Mouse (Mus musculus): ENCODE results near the gene Ccdc57. TPM values are rescaled to one million over a fixed set of nuclear protein-coding genes. Genes with fewer than 3 reads are reported as not detected.
A peak's percentile ranks its signal among the peaks of the same experiment; 100 is the strongest.

Ccdc57 gene
- polyA plus RNA-seq (2015; fragmentation: Nextera tagmentation; extraction: Ambion mirVana), result 8.6 and 9.2 TPM in 2 replicates

DNA sequence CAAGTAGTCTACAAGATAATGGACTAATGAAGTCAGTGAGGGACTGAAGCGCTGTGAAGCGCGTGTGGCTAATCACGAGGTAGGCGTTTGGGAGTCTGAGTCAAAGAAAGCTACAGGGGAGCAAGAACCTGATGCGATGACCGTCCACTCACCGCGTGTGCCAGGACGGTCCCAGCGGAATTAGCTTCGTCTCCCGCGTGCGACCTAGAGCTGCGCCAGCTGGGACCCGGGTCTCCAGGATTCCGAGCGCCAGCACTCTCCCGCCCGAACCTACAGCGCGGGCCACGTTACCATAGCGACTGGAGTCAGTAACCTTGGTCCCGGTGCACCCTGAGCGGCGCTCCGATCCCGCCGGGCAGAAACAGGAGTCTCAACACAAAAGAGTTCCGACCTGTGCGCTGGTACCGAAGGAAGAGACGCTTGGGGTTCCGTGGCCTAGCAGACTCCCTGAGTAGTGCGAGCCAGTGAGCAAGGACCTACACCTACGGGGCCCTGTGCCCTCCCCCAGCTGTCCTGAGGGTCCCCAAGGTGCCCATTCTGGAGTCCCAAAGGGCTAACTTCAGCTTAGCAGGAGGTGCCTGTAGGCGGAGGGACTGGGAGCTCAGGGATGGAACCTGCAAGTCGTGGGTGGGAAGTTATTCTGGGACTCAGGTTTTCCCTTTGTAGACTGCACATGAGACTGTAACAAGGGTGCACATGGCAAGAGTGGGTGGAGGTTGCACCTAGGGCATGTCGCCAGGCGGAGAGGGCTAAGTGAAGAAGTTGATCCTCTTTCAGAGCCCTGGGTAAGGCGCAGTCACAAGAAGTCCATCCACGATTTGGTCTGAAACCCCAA, at the start of gene Ccdc57:
Ccdc57 (minus strand) TSS at position 309 of the 835 bp plus-strand sequence.
- peak within 1 kb of the TSS; percentile 87 for H3K9ac ChIP-seq (replicated peaks; ENCODE audit: low read length)
- no peaks in the 10 kb centered on the region for H3K27me3 ChIP-seq (ENCODE audit: insufficient read depth, low read length)
- 0 out of 2 replicates have a peak within 1 kb of the TSS, but pooled peaks have one; percentile 29 for H3K27ac ChIP-seq (ENCODE audit: low read length)
- peaks cover 5% of the 10 kb centered on the region; the same call in 1 of the 2 replicates for H3K36me3 ChIP-seq (ENCODE audit: insufficient read depth, low read length)
- ATAC-seq (ENCODE audit: low FRiP score, low TSS enrichment), result peak; percentile 93
- peaks cover 11% of the 10 kb centered on the region; the same call in 1 of the 2 replicates for H3K4me1 ChIP-seq (ENCODE audit: insufficient read depth, low read length)
- H3K4me2 ChIP-seq (replicated peaks; ENCODE audit: low read depth, low read length), result peak within 1 kb of the TSS; percentile 93
- peak within 1 kb of the TSS; percentile 88 for H3K4me3 ChIP-seq (ENCODE audit: low read length)
- 0 out of 2 replicates have a peak, but pooled peaks cover 3% of the 10 kb centered on the region for H3K9me3 ChIP-seq (ENCODE audit: low read length)
- 10% methylated on average over 44 of the region's 44 CpGs for WGBS

DNA sequence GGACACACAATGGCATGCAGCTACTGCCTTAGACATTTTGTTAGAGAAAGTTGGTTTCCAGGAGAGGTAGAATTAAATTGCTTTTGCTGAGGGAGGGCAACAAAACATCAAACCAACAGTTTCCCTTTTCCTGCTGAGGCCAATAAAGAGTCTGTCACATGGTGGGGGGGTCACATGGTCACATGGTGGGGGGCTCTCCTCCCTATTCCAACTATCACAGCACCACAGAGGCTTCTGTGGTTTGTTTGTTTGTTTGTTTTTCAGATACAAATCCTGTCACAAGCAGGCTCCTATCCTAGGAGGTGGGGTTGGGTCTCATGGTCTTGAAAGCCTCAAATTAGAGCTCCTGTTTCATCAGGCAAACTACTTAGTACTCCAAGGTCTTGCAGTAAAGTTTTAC, 49.8 kb upstream of the Ccdc57 start:
- no peak overlapping the region for H3K9ac ChIP-seq (replicated peaks; ENCODE audit: low read length)
- H3K36me3 ChIP-seq (ENCODE audit: insufficient read depth, low read length), result peaks cover 70% of the 10 kb centered on the region
- no peak overlapping the region for H3K4me3 ChIP-seq (ENCODE audit: low read length)
- no peak overlapping the region for H3K4me2 ChIP-seq (replicated peaks; ENCODE audit: low read depth, low read length)
- no peak for ATAC-seq (ENCODE audit: low FRiP score, low TSS enrichment)
- H3K27ac ChIP-seq (ENCODE audit: low read length), result no peak overlapping the region
- no peaks in the 10 kb centered on the region for H3K9me3 ChIP-seq (ENCODE audit: low read length)
- no peaks in the 10 kb centered on the region for H3K27me3 ChIP-seq (ENCODE audit: insufficient read depth, low read length)
- H3K4me1 ChIP-seq (ENCODE audit: insufficient read depth, low read length), result peaks cover 2% of the 10 kb centered on the region; the same call in 1 of the 2 replicates

DNA sequence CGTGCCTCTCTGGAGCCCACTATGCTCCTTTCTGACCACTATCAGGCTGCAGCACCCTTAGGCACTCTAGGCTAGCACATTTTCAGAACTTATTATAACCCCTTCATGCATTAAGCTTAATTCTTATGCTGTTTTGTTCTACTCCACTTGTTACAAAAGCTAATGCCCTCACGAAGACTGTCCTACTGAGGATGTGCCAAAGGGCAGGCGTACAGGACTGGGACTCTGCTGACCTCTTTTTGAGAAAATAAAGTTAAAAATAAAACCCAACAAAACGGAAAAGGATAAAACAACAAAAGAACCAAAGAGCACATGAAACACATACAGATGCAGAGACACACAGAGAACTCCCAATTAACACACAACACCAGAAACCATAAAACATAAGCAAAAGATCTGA, 49.0 kb upstream of the Ccdc57 start:
- WGBS, result 86% methylated on average over 4 of the region's 4 CpGs
- Histone ChIP-seq H3K4me2 (replicated peaks; ENCODE audit: low read depth, low read length) (no peak overlapping the region), H3K27me3 (ENCODE audit: insufficient read depth, low read length) (no peaks in the 10 kb centered on the region), H3K9ac (replicated peaks; ENCODE audit: low read length) (no peak overlapping the region), H3K4me1 (ENCODE audit: insufficient read depth, low read length) (0 out of 2 replicates have a peak, but pooled peaks cover 2% of the 10 kb centered on the region), H3K9me3 (ENCODE audit: low read length) (no peaks in the 10 kb centered on the region), H3K36me3 (ENCODE audit: insufficient read depth, low read length) (peaks cover 71% of the 10 kb centered on the region), H3K27ac (ENCODE audit: low read length) (no peak overlapping the region), H3K4me3 (ENCODE audit: low read length) (no peak overlapping the region)
- ATAC-seq (ENCODE audit: low FRiP score, low TSS enrichment), result no peak

DNA sequence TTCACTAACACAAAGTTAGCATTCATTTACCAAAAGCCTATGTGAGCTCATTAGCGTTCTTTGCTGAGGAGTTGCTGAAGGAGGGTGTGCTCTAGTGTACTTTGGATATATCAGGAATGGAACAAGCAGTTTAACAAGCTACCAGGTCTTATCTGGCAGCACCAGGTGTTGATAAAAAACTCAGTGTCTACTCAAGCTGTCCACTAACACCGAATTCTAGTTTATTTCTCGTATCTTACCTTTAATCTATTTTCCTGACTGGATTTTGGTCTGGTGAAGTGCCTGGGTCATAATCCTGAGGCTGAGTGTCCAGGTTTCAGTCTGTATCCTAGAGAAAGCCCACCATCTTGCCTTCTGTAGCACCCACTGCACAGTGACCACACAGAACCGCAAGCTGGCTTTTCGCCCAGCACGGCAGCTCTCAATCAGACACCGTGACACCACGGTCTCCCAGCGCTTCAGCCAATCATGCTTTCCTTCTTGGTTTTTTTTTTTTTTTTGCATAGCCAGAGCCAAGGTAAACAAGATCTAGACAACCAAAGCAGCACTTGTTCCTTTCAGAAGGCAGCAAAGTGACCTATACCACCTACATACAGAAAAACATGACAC, 47.9 kb upstream of the Ccdc57 start:
- ATAC-seq (ENCODE audit: low FRiP score, low TSS enrichment), result no peak
- H3K27ac ChIP-seq (ENCODE audit: low read length), result no peak overlapping the region
- no peaks in the 10 kb centered on the region for H3K9me3 ChIP-seq (ENCODE audit: low read length)
- H3K4me1 ChIP-seq (ENCODE audit: insufficient read depth, low read length), result 0 out of 2 replicates have a peak, but pooled peaks cover 2% of the 10 kb centered on the region
- no peaks in the 10 kb centered on the region for H3K27me3 ChIP-seq (ENCODE audit: insufficient read depth, low read length)
- no peak overlapping the region for H3K4me2 ChIP-seq (replicated peaks; ENCODE audit: low read depth, low read length)
- no peak overlapping the region for H3K4me3 ChIP-seq (ENCODE audit: low read length)
- peaks cover 61% of the 10 kb centered on the region for H3K36me3 ChIP-seq (ENCODE audit: insufficient read depth, low read length)
- no peak overlapping the region for H3K9ac ChIP-seq (replicated peaks; ENCODE audit: low read length)
- WGBS, result 67% methylated on average over 9 of the region's 9 CpGs

DNA sequence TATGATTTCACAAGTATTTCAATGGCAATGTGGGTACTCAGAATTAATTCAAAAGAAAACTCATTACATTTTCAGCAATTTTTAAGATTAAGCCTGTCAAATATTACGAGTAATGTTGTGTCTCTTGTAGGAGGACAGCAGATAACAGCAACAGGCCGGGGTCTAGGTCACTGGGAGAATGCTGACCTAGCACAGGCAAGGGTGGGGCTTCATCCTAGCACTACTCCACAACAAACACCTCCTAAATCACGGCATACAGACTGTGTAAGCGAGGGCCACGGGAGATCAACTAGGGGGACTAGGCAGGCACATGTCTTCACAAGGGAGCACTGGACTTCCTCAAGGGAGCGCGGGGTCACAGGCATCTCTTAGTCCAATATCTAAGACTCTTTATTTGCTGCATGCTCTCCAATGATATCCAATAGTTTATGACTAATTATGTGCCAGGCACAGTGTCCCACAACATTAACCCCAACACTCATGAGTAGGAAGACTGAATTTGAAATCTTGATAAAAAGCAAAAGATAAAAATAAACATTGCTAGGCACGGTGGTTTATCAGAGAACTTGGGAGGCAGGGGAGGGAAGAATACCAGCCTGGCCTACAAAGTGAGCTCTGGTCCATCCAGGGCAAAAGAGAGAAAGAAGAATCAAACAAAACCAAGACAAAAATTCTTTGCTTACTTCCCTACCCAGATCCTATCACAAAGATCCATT, 47.2 kb upstream of the Ccdc57 start:
- Histone ChIP-seq H3K4me2 (replicated peaks; ENCODE audit: low read depth, low read length) (no peak overlapping the region), H3K27ac (ENCODE audit: low read length) (no peak overlapping the region), H3K4me1 (ENCODE audit: insufficient read depth, low read length) (0 out of 2 replicates have a peak, but pooled peaks cover 2% of the 10 kb centered on the region), H3K9ac (replicated peaks; ENCODE audit: low read length) (no peak overlapping the region), H3K27me3 (ENCODE audit: insufficient read depth, low read length) (no peaks in the 10 kb centered on the region), H3K36me3 (ENCODE audit: insufficient read depth, low read length) (peaks cover 67% of the 10 kb centered on the region), H3K9me3 (ENCODE audit: low read length) (no peaks in the 10 kb centered on the region), H3K4me3 (ENCODE audit: low read length) (no peak overlapping the region)
- no peak for ATAC-seq (ENCODE audit: low FRiP score, low TSS enrichment)
- 74% methylated on average over 8 of the region's 8 CpGs for WGBS

DNA sequence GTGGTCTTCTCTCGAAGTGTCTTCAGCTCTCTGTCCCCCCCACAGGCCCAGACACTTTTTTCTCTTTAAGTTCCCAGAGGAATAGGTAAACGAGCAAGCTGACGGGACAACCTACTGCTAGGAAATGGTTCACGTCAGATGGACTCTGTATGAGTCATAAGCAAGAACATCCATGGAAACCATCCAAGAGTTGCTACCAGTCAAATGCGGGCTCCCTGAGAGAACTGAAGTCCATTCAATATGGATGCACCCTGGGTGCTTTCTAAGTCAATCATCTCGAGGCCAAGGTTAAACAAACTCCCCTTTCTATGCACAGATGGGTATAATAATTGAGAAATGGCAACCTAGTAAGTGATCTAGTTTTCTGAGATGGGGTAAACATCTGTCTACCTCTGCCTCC, 40.6 kb upstream of the Ccdc57 start:
- H3K9ac ChIP-seq (replicated peaks; ENCODE audit: low read length), result no peak overlapping the region
- peaks cover 75% of the 10 kb centered on the region for H3K36me3 ChIP-seq (ENCODE audit: insufficient read depth, low read length)
- H3K4me3 ChIP-seq (ENCODE audit: low read length), result no peak overlapping the region
- 78% methylated on average over 6 of the region's 6 CpGs for WGBS
- ATAC-seq (ENCODE audit: low FRiP score, low TSS enrichment), result no peak
- H3K4me1 ChIP-seq (ENCODE audit: insufficient read depth, low read length), result no peaks in the 10 kb centered on the region
- no peak overlapping the region for H3K27ac ChIP-seq (ENCODE audit: low read length)
- H3K27me3 ChIP-seq (ENCODE audit: insufficient read depth, low read length), result no peaks in the 10 kb centered on the region
- H3K4me2 ChIP-seq (replicated peaks; ENCODE audit: low read depth, low read length), result no peak overlapping the region
- no peaks in the 10 kb centered on the region for H3K9me3 ChIP-seq (ENCODE audit: low read length)

DNA sequence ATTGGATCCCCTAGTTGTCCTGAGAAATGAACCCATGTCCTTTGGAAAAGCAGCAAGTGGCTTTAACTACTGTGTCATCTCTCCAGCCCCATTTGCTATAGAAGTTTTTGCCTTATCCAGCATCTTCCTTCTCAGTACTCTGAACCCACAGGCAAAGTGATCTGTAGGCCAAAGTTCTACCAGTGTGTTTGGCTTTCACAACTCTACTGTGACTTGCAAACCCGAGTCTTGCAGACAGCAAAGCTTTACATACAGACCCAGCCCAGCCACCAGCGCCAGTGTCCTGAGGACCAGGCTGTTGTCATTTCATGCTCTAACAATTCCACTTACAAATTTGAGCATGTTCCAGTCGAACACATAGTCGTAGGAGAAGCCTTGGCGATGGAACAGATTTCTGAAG, 38.6 kb upstream of the Ccdc57 start:
- H3K9ac ChIP-seq (replicated peaks; ENCODE audit: low read length), result no peak overlapping the region
- 88% methylated on average over 5 of the region's 5 CpGs for WGBS

DNA sequence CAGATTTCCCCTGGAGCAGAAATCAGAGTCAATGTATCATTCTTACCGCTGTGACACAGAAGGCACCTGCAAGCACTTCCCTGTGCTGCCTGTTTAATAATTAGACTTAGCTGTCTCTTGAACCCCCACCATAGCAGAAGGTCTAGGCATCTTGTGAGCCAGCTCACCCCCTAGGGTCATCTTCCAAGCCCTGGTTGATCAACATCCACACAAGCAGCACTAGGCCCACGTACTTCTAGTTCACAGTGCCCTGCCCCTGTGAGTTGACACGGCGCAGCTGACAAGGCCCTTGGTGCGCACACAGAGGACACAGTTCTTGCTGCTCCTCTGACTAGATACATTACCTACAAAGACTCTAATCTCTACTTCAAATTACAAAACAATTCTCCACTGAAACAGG, 37.1 kb upstream of the Ccdc57 start:
- ATAC-seq (ENCODE audit: low FRiP score, low TSS enrichment), result no peak

More for the DNA sequence above, 38.6 kb upstream of the Ccdc57 start:
- H3K4me1 ChIP-seq (ENCODE audit: insufficient read depth, low read length), result 0 out of 2 replicates have a peak, but pooled peaks cover 5% of the 10 kb centered on the region
- ATAC-seq (ENCODE audit: low FRiP score, low TSS enrichment), result no peak
- H3K36me3 ChIP-seq (ENCODE audit: insufficient read depth, low read length), result peaks cover 87% of the 10 kb centered on the region
- no peaks in the 10 kb centered on the region for H3K9me3 ChIP-seq (ENCODE audit: low read length)
- H3K27me3 ChIP-seq (ENCODE audit: insufficient read depth, low read length), result no peaks in the 10 kb centered on the region
- no peak overlapping the region for H3K4me3 ChIP-seq (ENCODE audit: low read length)
- H3K27ac ChIP-seq (ENCODE audit: low read length), result no peak overlapping the region
- no peak overlapping the region for H3K4me2 ChIP-seq (replicated peaks; ENCODE audit: low read depth, low read length)

DNA sequence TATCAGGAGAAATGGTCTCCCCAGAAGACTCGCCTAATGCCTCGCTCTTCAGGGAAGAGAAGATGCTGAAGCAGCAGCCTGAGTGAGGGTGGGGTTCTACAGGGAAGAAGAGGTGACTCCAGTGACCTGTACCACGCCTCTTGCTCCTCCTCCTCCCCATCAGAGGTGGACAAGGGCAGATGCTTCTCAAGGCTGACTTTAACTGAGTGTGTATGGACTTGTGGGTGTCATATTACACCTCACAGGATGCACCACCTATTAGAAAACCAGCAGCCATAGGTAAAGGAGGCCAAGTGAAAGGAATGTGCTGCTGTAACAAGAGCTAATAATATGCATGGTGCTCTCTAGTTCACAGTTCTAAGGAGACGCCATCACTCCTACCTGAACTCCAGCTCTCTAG, 32.9 kb upstream of the Ccdc57 start:
- peaks cover 8% of the 10 kb centered on the region for H3K4me1 ChIP-seq (ENCODE audit: insufficient read depth, low read length)
- H3K27me3 ChIP-seq (ENCODE audit: insufficient read depth, low read length), result no peaks in the 10 kb centered on the region
- H3K27ac ChIP-seq (ENCODE audit: low read length), result no peak overlapping the region
- H3K9me3 ChIP-seq (ENCODE audit: low read length), result no peaks in the 10 kb centered on the region
- peak; percentile 32 for ATAC-seq (ENCODE audit: low FRiP score, low TSS enrichment)
- no peak overlapping the region for H3K4me2 ChIP-seq (replicated peaks; ENCODE audit: low read depth, low read length)
- H3K36me3 ChIP-seq (ENCODE audit: insufficient read depth, low read length), result peaks cover 87% of the 10 kb centered on the region
- 50% methylated on average over 4 of the region's 4 CpGs for WGBS
- no peak overlapping the region for H3K9ac ChIP-seq (replicated peaks; ENCODE audit: low read length)
- H3K4me3 ChIP-seq (ENCODE audit: low read length), result no peak overlapping the region

More for the DNA sequence above, 37.1 kb upstream of the Ccdc57 start:
- no peak overlapping the region for H3K9ac ChIP-seq (replicated peaks; ENCODE audit: low read length)
- no peak overlapping the region for H3K4me3 ChIP-seq (ENCODE audit: low read length)
- no peak overlapping the region for H3K27ac ChIP-seq (ENCODE audit: low read length)
- peaks cover 93% of the 10 kb centered on the region for H3K36me3 ChIP-seq (ENCODE audit: insufficient read depth, low read length)
- H3K4me1 ChIP-seq (ENCODE audit: insufficient read depth, low read length), result peaks cover 6% of the 10 kb centered on the region
- 87% methylated on average over 5 of the region's 5 CpGs for WGBS
- H3K9me3 ChIP-seq (ENCODE audit: low read length), result no peaks in the 10 kb centered on the region
- H3K27me3 ChIP-seq (ENCODE audit: insufficient read depth, low read length), result no peaks in the 10 kb centered on the region
- no peak overlapping the region for H3K4me2 ChIP-seq (replicated peaks; ENCODE audit: low read depth, low read length)

Data from kidney, embryonic 16.5 days (tissue).